23 mouse cellular contexts compared by ENCODE assay signal in genomic region chr5:68313187-68313586, GRCm38 (mm10).
"Had no signal": no experiment of that assay in that cellular context is flagged by ENCODE, and none has a peak within 500 bp of the region (broad histone marks: within the 10 kb centered on the region; RNA-seq: fewer than 3 reads in every experiment).

No protein-coding gene starts in this region.

- H3K4me1 ChIP-seq: heart, embryonic 13.5 days; heart, embryonic 15.5 days; hindbrain, embryonic 13.5 days; hindbrain, embryonic 15.5 days; limb, embryonic 10.5 days; limb, embryonic 12.5 days; liver, embryonic 12.5 days had no signal

- H3K9ac ChIP-seq: heart, embryonic 13.5 days; heart, embryonic 15.5 days; hindbrain, embryonic 13.5 days; hindbrain, embryonic 15.5 days; limb, embryonic 12.5 days; liver, embryonic 12.5 days; liver, embryonic 14.5 days had no signal

- DNase-seq: gastrocnemius, postnatal 14 days; gastrocnemius, postnatal 36 days; heart, adult 11 months; heart, adult 2 months; heart, postnatal 14 days; heart, postnatal 36 days; kidney, adult 11 months; kidney, postnatal 10 days; kidney, postnatal 25 days; layer of hippocampus, adult 9-11 months; layer of hippocampus, postnatal 36 days; liver had no signal

- H3K27ac ChIP-seq: heart, adult 2 months; heart, embryonic 13.5 days; heart, embryonic 15.5 days; hindbrain, embryonic 13.5 days; hindbrain, embryonic 15.5 days; hindbrain, postnatal 0 days; limb, embryonic 10.5 days; limb, embryonic 12.5 days; liver, embryonic 12.5 days; liver, embryonic 14.5 days had no signal

- H3K36me3 ChIP-seq: heart, embryonic 13.5 days; heart, embryonic 15.5 days; hindbrain, embryonic 13.5 days; hindbrain, embryonic 15.5 days; limb, embryonic 10.5 days; limb, embryonic 12.5 days; liver, embryonic 12.5 days had no signal

- H3K4me3 ChIP-seq: heart, adult 2 months; heart, embryonic 13.5 days; heart, embryonic 15.5 days; hindbrain, embryonic 13.5 days; hindbrain, embryonic 15.5 days; limb, embryonic 10.5 days; limb, embryonic 12.5 days; liver, embryonic 12.5 days had no signal

- H3K4me2 ChIP-seq: heart, embryonic 11.5 days; heart, embryonic 13.5 days; heart, embryonic 15.5 days; hindbrain, embryonic 13.5 days; hindbrain, embryonic 15.5 days; limb, embryonic 12.5 days; liver, embryonic 12.5 days had no signal

- ATAC-seq: hindbrain, postnatal 0 days; intestine, embryonic 16.5 days; liver, embryonic 12.5 days had no signal

- H3K27me3 ChIP-seq: heart, embryonic 13.5 days; heart, embryonic 15.5 days; hindbrain, embryonic 13.5 days; hindbrain, embryonic 15.5 days; limb, embryonic 12.5 days; liver, embryonic 12.5 days had no signal

- H3K9me3 ChIP-seq: heart, embryonic 13.5 days; heart, embryonic 15.5 days; hindbrain, embryonic 13.5 days; hindbrain, embryonic 15.5 days; limb, embryonic 10.5 days; limb, embryonic 12.5 days; liver, embryonic 12.5 days had no signal
